Mouse (Mus musculus): Measurements from ENCODE around the gene Ap3b1. TPM values are rescaled to one million over a fixed set of nuclear protein-coding genes. Genes with fewer than 3 reads are reported as not detected.

Ap3b1 gene
- polyA plus RNA-seq, 1 experiment from 2014 or later, result 27.9 TPM

DNA sequence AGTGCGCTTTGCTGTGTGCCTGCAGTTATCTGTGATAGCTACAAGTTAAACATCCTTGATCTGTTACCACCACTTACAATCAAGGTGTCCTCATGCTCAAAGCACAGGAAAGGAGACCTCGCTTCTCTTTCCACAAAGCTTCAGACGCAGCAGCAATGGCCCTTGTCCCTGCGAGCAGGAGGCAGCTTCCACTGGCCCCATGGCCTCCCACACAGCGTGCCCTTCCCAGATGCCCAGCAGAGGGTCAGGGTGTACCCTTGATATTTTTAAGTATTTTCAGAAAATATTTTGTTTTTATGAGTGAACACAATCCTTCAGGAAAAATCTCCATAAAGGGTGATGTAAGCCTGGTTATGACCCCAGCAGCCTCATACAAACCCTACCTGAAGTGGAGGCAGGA is 170.4 kb downstream of the Ap3b1 start:
- Histone ChIP-seq H3K36me3 (ENCODE audit: control insufficient read depth, insufficient read depth, low read length) (peaks cover 2% of the 10 kb centered on the region; the same call in 1 of the 2 replicates), H3K4me3 (ENCODE audit: low read length) (no peak overlapping the region), H3K9me3 (ENCODE audit: control insufficient read depth, low read length) (no peaks in the 10 kb centered on the region), H3K9ac (ENCODE audit: low read depth, low read length) (no peak overlapping the region), H3K27me3 (replicated peaks; ENCODE audit: control insufficient read depth, insufficient read depth, low read length) (no peaks in the 10 kb centered on the region), H3K4me1 (ENCODE audit: control insufficient read depth, insufficient read depth, low read depth, low read length) (no peaks in the 10 kb centered on the region), H3K4me2 (ENCODE audit: low read length) (no peak overlapping the region), H3K27ac (ENCODE audit: low read depth, low read length) (no peak overlapping the region)
- WGBS, result 95% methylated on average over 5 of the region's 5 CpGs
- ATAC-seq, result no peak

DNA sequence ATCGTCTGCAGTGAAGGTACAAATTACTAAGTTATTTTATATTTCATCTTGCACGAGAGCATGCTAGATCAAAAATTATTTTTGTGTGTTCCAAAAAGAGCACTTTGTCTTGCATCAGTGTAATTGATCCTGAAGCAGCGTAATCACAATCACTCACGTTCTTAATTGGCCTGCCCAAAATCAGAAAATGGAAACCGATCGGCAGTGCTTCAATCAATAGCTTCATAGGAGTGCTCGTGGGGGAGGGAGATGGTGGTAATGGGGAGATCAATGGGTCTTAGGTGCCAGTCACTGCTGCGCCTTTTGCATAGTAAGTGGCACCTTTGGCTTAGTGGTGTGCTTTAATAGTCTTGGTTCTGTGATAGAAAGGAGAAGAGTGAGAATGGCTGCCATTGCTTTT is 174.8 kb downstream of the Ap3b1 start:
- Histone ChIP-seq H3K36me3 (ENCODE audit: control insufficient read depth, insufficient read depth, low read length) (peaks cover 2% of the 10 kb centered on the region; the same call in 1 of the 2 replicates), H3K27me3 (replicated peaks; ENCODE audit: control insufficient read depth, insufficient read depth, low read length) (no peaks in the 10 kb centered on the region), H3K27ac (ENCODE audit: low read depth, low read length) (no peak overlapping the region), H3K4me1 (ENCODE audit: control insufficient read depth, insufficient read depth, low read depth, low read length) (no peaks in the 10 kb centered on the region), H3K9ac (ENCODE audit: low read depth, low read length) (no peak overlapping the region), H3K4me3 (ENCODE audit: low read length) (no peak overlapping the region), H3K4me2 (ENCODE audit: low read length) (no peak overlapping the region), H3K9me3 (ENCODE audit: control insufficient read depth, low read length) (no peaks in the 10 kb centered on the region)
- no peak for ATAC-seq
- 94% methylated on average over 8 of the region's 8 CpGs for WGBS

DNA sequence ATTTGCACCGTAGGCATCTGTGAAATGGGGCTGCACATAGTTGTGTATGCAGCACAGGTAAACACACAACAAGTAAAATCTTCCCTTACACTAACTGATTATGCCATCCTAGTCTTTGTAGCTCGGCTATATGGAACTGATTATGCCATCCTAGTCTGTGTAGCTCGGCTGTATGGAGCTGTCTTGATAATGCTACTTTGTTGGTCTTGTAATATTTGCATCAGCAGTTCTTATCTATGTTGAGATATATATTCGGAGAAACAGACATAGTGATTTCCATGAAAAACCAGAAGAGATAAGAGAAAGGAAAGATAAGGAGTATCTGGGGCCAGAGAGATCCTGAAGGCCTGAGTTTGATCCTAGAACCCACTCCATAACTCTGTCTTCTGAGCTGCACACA is 178.6 kb downstream of the Ap3b1 start:
- Histone ChIP-seq H3K4me1 (ENCODE audit: control insufficient read depth, insufficient read depth, low read depth, low read length) (no peaks in the 10 kb centered on the region), H3K4me3 (ENCODE audit: low read length) (no peak overlapping the region), H3K4me2 (ENCODE audit: low read length) (no peak overlapping the region), H3K27me3 (replicated peaks; ENCODE audit: control insufficient read depth, insufficient read depth, low read length) (no peaks in the 10 kb centered on the region), H3K9me3 (ENCODE audit: control insufficient read depth, low read length) (no peaks in the 10 kb centered on the region), H3K27ac (ENCODE audit: low read depth, low read length) (no peak overlapping the region), H3K36me3 (ENCODE audit: control insufficient read depth, insufficient read depth, low read length) (no peaks in the 10 kb centered on the region), H3K9ac (ENCODE audit: low read depth, low read length) (no peak overlapping the region)
- WGBS, result 90% methylated on average over 4 of the region's 4 CpGs
- no peak for ATAC-seq

DNA sequence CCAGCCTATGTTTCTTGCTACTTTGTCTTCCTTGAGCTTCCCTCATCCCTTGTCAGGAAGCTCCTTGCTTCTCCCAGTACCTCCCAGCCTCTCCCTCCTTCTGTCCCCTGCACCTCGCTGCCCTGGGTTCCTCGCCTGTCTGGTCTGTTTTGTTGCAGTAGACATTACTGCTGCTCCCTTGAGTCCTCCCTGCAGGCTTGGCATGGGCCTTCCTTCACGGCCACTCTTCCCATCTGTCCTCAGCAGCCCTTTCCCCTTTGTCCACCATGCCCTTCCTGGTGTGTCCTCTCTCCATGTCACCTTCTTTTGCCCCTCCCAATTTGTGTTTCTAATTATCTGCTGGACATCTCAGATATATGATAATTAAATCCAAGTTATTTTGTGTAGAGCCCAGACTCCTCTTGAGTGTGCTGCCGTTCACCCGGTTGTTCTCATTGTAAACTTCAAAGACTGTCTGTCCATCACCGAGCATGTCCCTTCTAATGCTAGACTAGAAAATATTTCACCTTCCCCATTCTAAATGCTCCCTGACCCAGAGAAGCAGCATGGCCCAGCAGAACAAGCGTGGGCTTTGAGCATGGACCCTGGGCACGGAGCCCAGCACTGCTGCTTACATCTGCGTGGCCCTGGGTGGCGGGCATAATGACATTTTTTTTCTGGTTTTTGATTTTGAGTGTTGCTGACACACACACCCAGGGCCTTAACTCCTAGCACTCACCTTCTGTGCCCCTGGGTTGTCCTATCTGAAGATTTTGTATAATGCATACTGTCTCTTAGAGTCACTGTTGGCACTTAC is 181.3 kb downstream of the Ap3b1 start:
- 74% methylated on average over 10 of the region's 10 CpGs for WGBS
- no peak for ATAC-seq
- Histone ChIP-seq H3K27me3 (replicated peaks; ENCODE audit: control insufficient read depth, insufficient read depth, low read length) (no peaks in the 10 kb centered on the region), H3K4me1 (ENCODE audit: control insufficient read depth, insufficient read depth, low read depth, low read length) (peaks cover 4% of the 10 kb centered on the region; the same call in 1 of the 2 replicates), H3K4me3 (ENCODE audit: low read length) (no peak overlapping the region), H3K36me3 (ENCODE audit: control insufficient read depth, insufficient read depth, low read length) (no peaks in the 10 kb centered on the region), H3K4me2 (ENCODE audit: low read length) (no peak overlapping the region), H3K9me3 (ENCODE audit: control insufficient read depth, low read length) (no peaks in the 10 kb centered on the region), H3K9ac (ENCODE audit: low read depth, low read length) (no peak overlapping the region), H3K27ac (ENCODE audit: low read depth, low read length) (no peak overlapping the region)

DNA sequence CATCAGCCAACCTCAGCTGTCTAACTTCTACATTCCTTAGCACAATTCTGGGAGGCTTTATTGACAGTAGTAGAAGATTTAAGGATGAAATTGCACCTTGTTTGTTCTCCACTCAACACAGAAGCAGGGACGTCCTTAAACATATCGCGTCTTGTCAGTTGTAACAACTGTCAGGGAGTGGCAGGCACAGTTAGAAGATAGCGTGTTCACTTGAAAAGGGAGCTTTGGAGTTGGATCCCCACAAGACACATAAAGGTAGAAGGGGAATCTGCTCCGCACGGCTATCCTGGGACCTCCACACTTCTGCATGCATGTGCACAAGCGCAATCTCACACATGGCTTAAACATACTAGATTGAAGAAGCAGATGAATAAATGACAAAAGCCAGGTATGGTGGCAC is 183.3 kb downstream of the Ap3b1 start:
- peaks cover 4% of the 10 kb centered on the region; the same call in 1 of the 2 replicates for H3K4me1 ChIP-seq (ENCODE audit: control insufficient read depth, insufficient read depth, low read depth, low read length)
- no peaks in the 10 kb centered on the region for H3K36me3 ChIP-seq (ENCODE audit: control insufficient read depth, insufficient read depth, low read length)
- WGBS, result 94% methylated on average over 7 of the region's 7 CpGs
- ATAC-seq, result no peak
- no peak overlapping the region for H3K9ac ChIP-seq (ENCODE audit: low read depth, low read length)
- no peak overlapping the region for H3K27ac ChIP-seq (ENCODE audit: low read depth, low read length)
- no peaks in the 10 kb centered on the region for H3K27me3 ChIP-seq (replicated peaks; ENCODE audit: control insufficient read depth, insufficient read depth, low read length)
- H3K9me3 ChIP-seq (ENCODE audit: control insufficient read depth, low read length), result no peaks in the 10 kb centered on the region
- H3K4me3 ChIP-seq (ENCODE audit: low read length), result no peak overlapping the region
- H3K4me2 ChIP-seq (ENCODE audit: low read length), result no peak overlapping the region

DNA sequence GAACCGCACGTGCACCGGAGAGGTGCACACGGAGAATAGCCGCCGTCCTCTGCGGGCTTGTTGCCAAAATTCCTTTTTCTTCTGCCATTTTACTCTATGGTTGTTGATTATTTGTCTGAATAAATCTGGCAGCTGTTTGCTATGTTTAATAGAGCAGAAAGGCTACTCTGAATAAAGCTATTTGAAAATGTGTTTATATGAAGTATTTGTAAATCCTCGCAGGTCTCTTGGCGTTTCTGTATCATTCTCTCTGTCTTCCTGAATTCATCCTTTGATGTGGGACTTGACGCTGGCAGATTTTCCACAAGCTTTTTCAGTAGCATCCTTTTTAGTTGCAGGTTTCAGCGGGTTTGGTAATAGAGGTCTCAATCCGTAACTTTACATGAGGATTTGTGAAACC is 185.5 kb downstream of the Ap3b1 start:
- no peak overlapping the region for H3K27ac ChIP-seq (ENCODE audit: low read depth, low read length)
- no peaks in the 10 kb centered on the region for H3K36me3 ChIP-seq (ENCODE audit: control insufficient read depth, insufficient read depth, low read length)
- 59% methylated on average over 12 of the region's 12 CpGs for WGBS
- H3K4me2 ChIP-seq (ENCODE audit: low read length), result no peak overlapping the region
- no peaks in the 10 kb centered on the region for H3K27me3 ChIP-seq (replicated peaks; ENCODE audit: control insufficient read depth, insufficient read depth, low read length)
- no peaks in the 10 kb centered on the region for H3K9me3 ChIP-seq (ENCODE audit: control insufficient read depth, low read length)
- no peak overlapping the region; the same call in 1 of the 2 replicates for H3K9ac ChIP-seq (ENCODE audit: low read depth, low read length)
- no peak overlapping the region for H3K4me3 ChIP-seq (ENCODE audit: low read length)
- ATAC-seq, result no peak
- peaks cover 4% of the 10 kb centered on the region; the same call in 1 of the 2 replicates for H3K4me1 ChIP-seq (ENCODE audit: control insufficient read depth, insufficient read depth, low read depth, low read length)

DNA sequence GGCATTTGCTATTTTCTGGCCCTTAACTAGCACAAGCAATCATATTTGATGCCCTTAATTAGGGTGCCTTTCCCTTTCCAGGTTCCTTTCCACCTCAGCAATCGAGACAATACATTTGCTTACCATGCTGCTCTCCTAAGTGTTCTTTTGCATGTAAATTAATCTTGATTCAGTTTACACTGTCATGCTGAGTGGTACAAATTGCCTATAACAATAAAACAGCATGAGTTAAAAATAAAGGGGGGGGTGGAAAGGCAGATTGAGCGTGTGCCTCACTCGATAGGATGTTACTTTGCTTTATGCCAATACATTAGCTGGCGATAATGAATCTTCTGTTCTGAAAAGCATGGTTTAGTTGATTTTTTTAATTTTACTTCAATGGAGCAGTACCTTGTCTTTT is 187.0 kb downstream of the Ap3b1 start:
- Histone ChIP-seq H3K9me3 (ENCODE audit: control insufficient read depth, low read length) (no peaks in the 10 kb centered on the region), H3K4me1 (ENCODE audit: control insufficient read depth, insufficient read depth, low read depth, low read length) (peaks cover 7% of the 10 kb centered on the region), H3K4me3 (ENCODE audit: low read length) (no peak overlapping the region), H3K4me2 (ENCODE audit: low read length) (no peak overlapping the region), H3K9ac (ENCODE audit: low read depth, low read length) (no peak overlapping the region), H3K27me3 (replicated peaks; ENCODE audit: control insufficient read depth, insufficient read depth, low read length) (no peaks in the 10 kb centered on the region), H3K36me3 (ENCODE audit: control insufficient read depth, insufficient read depth, low read length) (no peaks in the 10 kb centered on the region), H3K27ac (ENCODE audit: low read depth, low read length) (no peak overlapping the region)
- peak; percentile 45; the same call in 1 of the 2 replicates for ATAC-seq
- 31% methylated on average over 4 of the region's 4 CpGs for WGBS

DNA sequence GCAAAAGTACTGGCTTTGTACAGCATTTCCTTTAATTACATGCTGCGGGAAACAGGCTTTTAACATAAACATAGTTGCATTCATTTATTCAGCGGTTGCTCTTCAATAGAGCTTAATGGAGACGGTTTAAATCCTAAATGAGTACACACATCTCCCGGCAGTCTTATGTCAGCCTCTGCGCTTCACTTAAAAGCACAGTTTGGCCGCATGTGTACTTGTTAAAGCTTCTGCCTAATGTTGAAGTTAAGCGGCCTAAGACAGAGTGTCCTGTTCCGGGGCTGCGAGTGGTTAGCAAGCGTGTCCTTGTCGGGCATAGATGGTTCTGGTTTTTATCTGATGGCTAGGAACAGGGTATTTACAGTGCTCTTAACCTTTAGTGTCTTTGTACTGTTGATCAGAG is 187.5 kb downstream of the Ap3b1 start:
- H3K4me2 ChIP-seq (ENCODE audit: low read length), result no peak overlapping the region
- no peak overlapping the region for H3K4me3 ChIP-seq (ENCODE audit: low read length)
- no peaks in the 10 kb centered on the region for H3K27me3 ChIP-seq (replicated peaks; ENCODE audit: control insufficient read depth, insufficient read depth, low read length)
- 50% methylated on average over 11 of the region's 11 CpGs for WGBS
- ATAC-seq, result peak; percentile 19; the same call in 1 of the 2 replicates
- H3K36me3 ChIP-seq (ENCODE audit: control insufficient read depth, insufficient read depth, low read length), result no peaks in the 10 kb centered on the region
- H3K9me3 ChIP-seq (ENCODE audit: control insufficient read depth, low read length), result no peaks in the 10 kb centered on the region
- no peak overlapping the region for H3K9ac ChIP-seq (ENCODE audit: low read depth, low read length)
- H3K27ac ChIP-seq (ENCODE audit: low read depth, low read length), result no peak overlapping the region
- H3K4me1 ChIP-seq (ENCODE audit: control insufficient read depth, insufficient read depth, low read depth, low read length), result peaks cover 7% of the 10 kb centered on the region

DNA sequence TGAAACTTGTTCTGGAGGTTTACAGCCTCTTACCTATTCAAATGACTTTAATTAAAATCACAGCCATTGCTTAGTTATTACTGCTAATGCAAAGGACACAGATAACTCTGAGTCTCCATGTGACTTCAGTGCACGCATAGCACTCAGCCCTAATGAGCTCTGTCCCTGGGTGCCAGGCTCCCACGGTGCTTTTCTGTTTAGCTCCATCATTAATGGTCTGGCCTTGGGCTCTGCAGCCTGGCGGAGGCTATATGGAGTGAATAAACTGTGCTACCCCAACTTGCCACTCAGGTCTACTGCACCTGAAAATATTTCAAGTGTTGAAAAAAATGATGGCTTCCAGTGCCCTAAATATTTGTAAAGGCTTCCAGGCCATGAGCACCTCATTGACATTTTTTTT is 190.8 kb downstream of the Ap3b1 start:
- no peaks in the 10 kb centered on the region for H3K27me3 ChIP-seq (replicated peaks; ENCODE audit: control insufficient read depth, insufficient read depth, low read length)
- no peaks in the 10 kb centered on the region for H3K9me3 ChIP-seq (ENCODE audit: control insufficient read depth, low read length)
- no peak overlapping the region for H3K9ac ChIP-seq (ENCODE audit: low read depth, low read length)
- no peaks in the 10 kb centered on the region for H3K36me3 ChIP-seq (ENCODE audit: control insufficient read depth, insufficient read depth, low read length)
- no peak overlapping the region for H3K27ac ChIP-seq (ENCODE audit: low read depth, low read length)
- no peak overlapping the region for H3K4me2 ChIP-seq (ENCODE audit: low read length)
- no peak for ATAC-seq
- H3K4me1 ChIP-seq (ENCODE audit: control insufficient read depth, insufficient read depth, low read depth, low read length), result peaks cover 3% of the 10 kb centered on the region
- no peak overlapping the region for H3K4me3 ChIP-seq (ENCODE audit: low read length)
- WGBS, result 38% methylated on average over 3 of the region's 3 CpGs
